8 mouse cellular contexts compared by ENCODE assay signal in genomic region chr4:135353066-135353793, GRCm38 (mm10). TPM values are rescaled to one million over a fixed set of nuclear protein-coding genes. Genes with fewer than 3 reads are reported as not detected.
A peak's percentile ranks its signal among the peaks of the same experiment; 100 is the strongest.
DNase-seq lines count a peak whose midpoint lies in the region; ATAC-seq lines count a peak whose summit lies in the region.

Srrm1 (minus strand) TSS chr4:135353321.

- peak within 1 kb of the TSS; percentile 97 for H3K27ac ChIP-seq in hindbrain, embryonic 14.5 days

- peak within 1 kb of the TSS; percentile 67 for H3K4me2 ChIP-seq in hindbrain, embryonic 14.5 days (replicated peaks)

- H3K36me3 ChIP-seq in hindbrain, embryonic 14.5 days (replicated peaks; ENCODE audit: control insufficient read depth, insufficient read depth), result no peaks in the 10 kb centered on the region

- peaks cover 18% of the 10 kb centered on the region for H3K4me1 ChIP-seq in hindbrain, embryonic 14.5 days (replicated peaks; ENCODE audit: control insufficient read depth, insufficient read depth, low read length)

- H3K9ac ChIP-seq in hindbrain, embryonic 14.5 days, result peak within 1 kb of the TSS; percentile 98

- H3K9me3 ChIP-seq in hindbrain, embryonic 14.5 days (ENCODE audit: control insufficient read depth, low read length), result no peaks in the 10 kb centered on the region

- 0% methylated on average over 69 of the region's 69 CpGs for WGBS in hindbrain, embryonic 14.5 days

- H3K4me3 ChIP-seq in hindbrain, embryonic 14.5 days (replicated peaks; ENCODE audit: low read length), result peak within 1 kb of the TSS; percentile 99

- no peaks in the 10 kb centered on the region for H3K27me3 ChIP-seq in hindbrain, embryonic 14.5 days (ENCODE audit: control insufficient read depth, insufficient read depth, low read length)

- ATAC-seq in hindbrain, embryonic 14.5 days (ENCODE audit: low FRiP score), result peak; percentile 96

- peak; percentile 99 for DNase-seq in R1 (ENCODE audit: low read depth, low spot score)
- DNase-seq in cerebellum, postnatal 25 days, result peak; percentile 99 to 100
- peak; percentile 91 to 97 for DNase-seq in frontal cortex, postnatal 25 days (ENCODE audit: low spot score in 2 of 2)
- peak; percentile 100 for DNase-seq in hindbrain, embryonic 14.5 days (ENCODE audit: low spot score)
- peak; percentile 99 for DNase-seq in layer of hippocampus, postnatal 36 days
- peak; percentile 97 for DNase-seq in lung, postnatal 36 days
- peak; percentile 98 for DNase-seq in retina, postnatal 1 day
- peak; percentile 95 to 98 for DNase-seq in urinary bladder, adult 18-20 months (ENCODE audit: low spot score in 2 of 2)

RNA-seq across cellular contexts. Expression of gene Srrm1, which starts in this region (rescaled TPM):
- polyA plus RNA-seq in hindbrain, embryonic 14.5 days (2014; fragmentation: Nextera tagmentation; extraction: Ambion mirVana), result 137 and 146 TPM in 2 replicates
- 100 to 1,000 TPM; 123 to 143 TPM for total RNA-seq in layer of hippocampus, postnatal 36 days (2021)

Comparison
In these comparisons a context has a peak if more than half of its experiments do, and no peak if none do; other contexts are left out.
1. Peak in every context shown above with its lines: DNase-seq, ATAC-seq, H3K4me3 ChIP-seq and H3K27ac ChIP-seq.